Comparison of ENCODE assay signal across 15 mouse cellular contexts in the genomic region with DNA sequence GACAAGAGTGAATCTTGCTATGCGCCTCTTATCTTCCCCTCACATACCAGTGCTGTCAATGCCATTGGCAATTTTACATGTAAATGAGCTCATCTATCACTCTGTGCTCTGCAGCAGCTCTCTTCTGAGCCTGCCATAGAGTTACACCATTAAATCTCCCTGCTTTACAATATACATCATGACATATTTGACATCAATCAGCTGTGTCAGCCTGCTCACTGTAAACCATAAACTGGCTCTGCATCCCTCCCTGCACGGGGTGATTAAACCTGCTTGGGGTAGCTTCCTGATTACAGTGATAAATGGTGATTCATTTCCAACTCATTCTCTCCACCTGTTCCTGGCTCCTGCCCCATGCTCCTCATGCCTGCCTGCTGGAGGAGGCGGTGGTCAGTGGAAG.
DNase-seq lines count a peak whose midpoint lies in the region; ATAC-seq and TF ChIP-seq lines count a peak whose summit lies in the region.
"Had no signal": no experiment of that assay in that cellular context is flagged by ENCODE, and none has a peak within 500 bp of the region (broad histone marks: within the 10 kb centered on the region; RNA-seq: fewer than 3 reads in every experiment).

No protein-coding gene starts in this region.

- no peak overlapping the region for H3K9ac ChIP-seq in forebrain, embryonic 13.5 days
- no peak overlapping the region for H3K9ac ChIP-seq in forebrain, embryonic 11.5 days (ENCODE audit: low read length)
- H3K9ac ChIP-seq in forebrain, postnatal 0 days, result no peak overlapping the region
- no peak overlapping the region for H3K9ac ChIP-seq in midbrain, postnatal 0 days (replicated peaks; ENCODE audit: low read length, poor library complexity, severe bottlenecking)
- H3K9ac ChIP-seq: heart, embryonic 15.5 days had no signal

- WGBS in forebrain, embryonic 13.5 days, result 74% methylated on average over 3 of the region's 3 CpGs
- 86% methylated on average over 3 of the region's 3 CpGs for WGBS in forebrain, embryonic 11.5 days
- 67% methylated on average over 3 of the region's 3 CpGs for WGBS in forebrain, postnatal 0 days
- WGBS in midbrain, postnatal 0 days, result 48% methylated on average over 3 of the region's 3 CpGs
- 66% methylated on average over 3 of the region's 3 CpGs for WGBS in heart, embryonic 10.5 days

- DNase-seq in forebrain, embryonic 11.5 days (ENCODE audit: low spot score), result no peak
- DNase-seq in cerebellum, adult 8-10 months, result peak; percentile 77
- no peak for DNase-seq in forebrain, postnatal 0 days
- peak; percentile 62 for DNase-seq in midbrain, postnatal 0 days (ENCODE audit: low spot score)
- DNase-seq in ovary, postnatal 36 days (ENCODE audit: low spot score), result no peak
- DNase-seq in gastrocnemius, postnatal 4 days (ENCODE audit: low spot score in 2 of 2), result no peak
- no peak for DNase-seq in heart, embryonic 10.5 days (ENCODE audit: low spot score)
- DNase-seq: adrenal gland, postnatal 10 days; liver; right cerebral cortex, postnatal 4 days; thymus, adult 2 months had no signal

- H3K27me3 ChIP-seq in forebrain, embryonic 13.5 days, result peaks cover 23% of the 10 kb centered on the region
- no peaks in the 10 kb centered on the region for H3K27me3 ChIP-seq in forebrain, embryonic 11.5 days (ENCODE audit: control insufficient read depth, insufficient read depth, low read length)
- H3K27me3 ChIP-seq in forebrain, postnatal 0 days (ENCODE audit: insufficient read depth, low read length), result no peaks in the 10 kb centered on the region
- H3K27me3 ChIP-seq in midbrain, postnatal 0 days (ENCODE audit: insufficient read depth, low read length), result no peaks in the 10 kb centered on the region
- H3K27me3 ChIP-seq in heart, embryonic 10.5 days (ENCODE audit: insufficient read depth, poor library complexity, severe bottlenecking), result no peaks in the 10 kb centered on the region
- H3K27me3 ChIP-seq: heart, embryonic 15.5 days had no signal

- no peak overlapping the region for H3K4me3 ChIP-seq in forebrain, embryonic 13.5 days
- no peak overlapping the region for H3K4me3 ChIP-seq in forebrain, embryonic 11.5 days (ENCODE audit: low read depth, low read length)
- H3K4me3 ChIP-seq in forebrain, postnatal 0 days (ENCODE audit: low read depth, low read length), result no peak overlapping the region
- no peak overlapping the region for H3K4me3 ChIP-seq in midbrain, postnatal 0 days (ENCODE audit: low read depth, low read length)
- no peak overlapping the region for H3K4me3 ChIP-seq in heart, embryonic 10.5 days
- H3K4me3 ChIP-seq: heart, embryonic 15.5 days; layer of hippocampus, adult 2 months had no signal

- no peak overlapping the region for H3K27ac ChIP-seq in forebrain, embryonic 13.5 days
- H3K27ac ChIP-seq in forebrain, embryonic 11.5 days (ENCODE audit: low read depth, low read length), result no peak overlapping the region
- no peak overlapping the region for H3K27ac ChIP-seq in forebrain, postnatal 0 days (ENCODE audit: low read depth, low read length)
- H3K27ac ChIP-seq in midbrain, postnatal 0 days (ENCODE audit: low read depth, low read length), result no peak overlapping the region
- no peak overlapping the region for H3K27ac ChIP-seq in heart, embryonic 10.5 days
- H3K27ac ChIP-seq: heart, embryonic 15.5 days; layer of hippocampus, adult 2 months had no signal

- no peaks in the 10 kb centered on the region for H3K36me3 ChIP-seq in forebrain, embryonic 13.5 days (ENCODE audit: poor library complexity, severe bottlenecking)
- H3K36me3 ChIP-seq in forebrain, embryonic 11.5 days (ENCODE audit: control insufficient read depth, insufficient read depth, low read length), result no peaks in the 10 kb centered on the region
- no peaks in the 10 kb centered on the region for H3K36me3 ChIP-seq in forebrain, postnatal 0 days (ENCODE audit: insufficient read depth)
- no peaks in the 10 kb centered on the region for H3K36me3 ChIP-seq in midbrain, postnatal 0 days (ENCODE audit: insufficient read depth, low read length)
- H3K36me3 ChIP-seq in heart, embryonic 10.5 days, result no peaks in the 10 kb centered on the region
- H3K36me3 ChIP-seq: heart, embryonic 15.5 days had no signal

- H3K9me3 ChIP-seq in forebrain, embryonic 13.5 days (replicated peaks), result no peaks in the 10 kb centered on the region
- no peaks in the 10 kb centered on the region for H3K9me3 ChIP-seq in forebrain, embryonic 11.5 days (ENCODE audit: control insufficient read depth, low read length)
- H3K9me3 ChIP-seq in forebrain, postnatal 0 days (ENCODE audit: low read length), result no peaks in the 10 kb centered on the region
- no peaks in the 10 kb centered on the region for H3K9me3 ChIP-seq in midbrain, postnatal 0 days (ENCODE audit: low read length)
- no peaks in the 10 kb centered on the region for H3K9me3 ChIP-seq in heart, embryonic 10.5 days
- H3K9me3 ChIP-seq: heart, embryonic 15.5 days had no signal

- TF ChIP-seq CTCF in forebrain, postnatal 0 days (IDR thresholded peaks at IDR 0.05; ENCODE audit: low read depth), result no peak
- TF ChIP-seq CTCF in midbrain, postnatal 0 days (IDR thresholded peaks at IDR 0.05), result no peak

- H3K4me1 ChIP-seq in forebrain, embryonic 13.5 days, result no peaks in the 10 kb centered on the region
- no peaks in the 10 kb centered on the region for H3K4me1 ChIP-seq in forebrain, embryonic 11.5 days (replicated peaks; ENCODE audit: control insufficient read depth, insufficient read depth, low read length)
- no peaks in the 10 kb centered on the region for H3K4me1 ChIP-seq in forebrain, postnatal 0 days (ENCODE audit: insufficient read depth)
- peaks cover 3% of the 10 kb centered on the region; the same call in 1 of the 2 replicates for H3K4me1 ChIP-seq in midbrain, postnatal 0 days (ENCODE audit: insufficient read depth, low read length)
- no peaks in the 10 kb centered on the region for H3K4me1 ChIP-seq in heart, embryonic 10.5 days
- H3K4me1 ChIP-seq: heart, embryonic 15.5 days had no signal

- peak; percentile 53; the same call in 1 of the 2 replicates for ATAC-seq in forebrain, embryonic 13.5 days
- no peak for ATAC-seq in forebrain, embryonic 11.5 days (replicated peaks; ENCODE audit: low FRiP score)
- peak; percentile 84 for ATAC-seq in forebrain, postnatal 0 days
- ATAC-seq in midbrain, postnatal 0 days (ENCODE audit: low FRiP score), result peak; percentile 65
- ATAC-seq: inflammation-experienced regulatory T-cells, adult 6 months had no signal

- no peak overlapping the region for H3K4me2 ChIP-seq in forebrain, embryonic 13.5 days
- H3K4me2 ChIP-seq in forebrain, embryonic 11.5 days (ENCODE audit: low read depth, low read length, severe bottlenecking), result no peak overlapping the region
- no peak overlapping the region for H3K4me2 ChIP-seq in forebrain, postnatal 0 days (ENCODE audit: low read depth)
- no peak overlapping the region for H3K4me2 ChIP-seq in midbrain, postnatal 0 days (ENCODE audit: low read depth, low read length, poor library complexity, severe bottlenecking)
- H3K4me2 ChIP-seq: heart, embryonic 15.5 days had no signal

Comparison
In these comparisons a context has a peak if more than half of its experiments do, and no peak if none do; other contexts are left out.
1. DNase-seq: peak in cerebellum, adult 8-10 months (single experiment) and midbrain, postnatal 0 days (single experiment); none in forebrain, embryonic 11.5 days (single experiment), forebrain, postnatal 0 days (single experiment), ovary, postnatal 36 days (single experiment), gastrocnemius, postnatal 4 days (0 of 2) and heart, embryonic 10.5 days (single experiment).